Mouse (Mus musculus) thymus, adult 2 months (tissue): ENCODE measurements at regions not wholly inside any gene's neighbourhood (a gene's known extent, or its start where the extent isn't known, plus 50 kb on each side); places are given as distances from the start of the nearest gene placed in this dataset.

Experiments
- DNase-seq: peaks from one replicate; pipeline ENCODE4 v3.0.0; 2021
- H3K27ac ChIP-seq: fragments of 200-500 bp; 2 replicates; pipeline ENCODE4 v1.5.1; 2012; ENCODE audit warnings: low read length, control low read depth; ENCODE audit not compliant: control insufficient read depth, insufficient read depth
- H3K27me3 ChIP-seq: fragments of 200-500 bp; 2 replicates; pipeline ENCODE4 v1.6.1; 2012; ENCODE audit warnings: mild to moderate bottlenecking, low read length, moderate library complexity, mixed read lengths; ENCODE audit not compliant: control insufficient read depth, insufficient read depth
- H3K36me3 ChIP-seq: fragments of 200-500 bp; 2 replicates; pipeline ENCODE4 v1.6.1; 2012; ENCODE audit warnings: mild to moderate bottlenecking, low read length, moderate library complexity; ENCODE audit not compliant: control insufficient read depth, insufficient read depth
- H3K4me1 ChIP-seq: fragments of 200-500 bp; replicated peaks from 2 replicates; pipeline ENCODE4 v1.6.1; 2012; ENCODE audit warnings: low read length; ENCODE audit not compliant: control insufficient read depth, insufficient read depth
- H3K4me3 ChIP-seq: fragments of 200-500 bp; 2 replicates; pipeline ENCODE4 v1.5.1; 2012; ENCODE audit warnings: mild to moderate bottlenecking, low read length, control low read depth, moderate library complexity; ENCODE audit not compliant: control insufficient read depth, insufficient read depth
- CTCF ChIP-seq: fragments of 200-500 bp; IDR thresholded peaks from 2 replicates; pipeline ENCODE4 v1.5.1; 2012; ENCODE audit warnings: mild to moderate bottlenecking, control low read depth, low read length, moderate library complexity, borderline replicate concordance; ENCODE audit not compliant: control insufficient read depth, poor library complexity, insufficient read depth; ENCODE audit errors: extremely low read depth
- POLR2A ChIP-seq: fragments of 200-500 bp; IDR thresholded peaks from 2 replicates; pipeline ENCODE4 v1.6.1; 2012; ENCODE audit warnings: mild to moderate bottlenecking, low read length, control low read depth, moderate library complexity; ENCODE audit not compliant: control insufficient read depth, poor library complexity, insufficient read depth; ENCODE audit errors: extremely low read depth
- WGBS: fragments of 180-500 bp; shearing (Covaris S2); methylation state at CpG from one replicate; pipeline ENCODE4 v1.1.7; 2018; 5-methylcytosine and 5-hydroxymethylcytosine counted together

DNA sequence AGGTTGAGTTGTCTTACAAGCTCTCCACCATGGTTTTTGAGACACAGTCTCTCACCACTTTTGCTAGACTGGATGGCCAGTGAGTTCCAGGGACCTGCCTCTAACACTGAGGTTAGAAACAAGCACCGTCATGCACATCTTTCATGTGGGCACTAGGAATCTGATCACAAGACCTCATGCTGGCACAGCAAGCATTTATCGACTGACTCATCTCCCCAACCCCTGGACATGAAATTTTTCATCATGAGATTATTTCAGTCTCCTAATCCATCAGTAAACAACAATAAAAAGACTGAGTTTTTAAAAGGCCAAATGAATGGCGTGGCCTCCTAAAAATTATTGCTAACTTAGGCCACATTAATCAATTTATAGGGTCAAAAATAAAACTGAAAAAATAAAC, 210.0 kb upstream of the Zmiz1 start:
- Histone ChIP-seq H3K4me1 (peaks cover 2% of the 10 kb centered on the region; the same call in 1 of the 2 replicates), H3K36me3 (no peaks in the 10 kb centered on the region), H3K27me3 (no peaks in the 10 kb centered on the region), H3K27ac (no peak overlapping the region), H3K4me3 (no peak overlapping the region)
- DNase-seq, result no peak
- 76% methylated on average over 3 of the region's 3 CpGs for WGBS
- no peak for TF ChIP-seq CTCF

DNA sequence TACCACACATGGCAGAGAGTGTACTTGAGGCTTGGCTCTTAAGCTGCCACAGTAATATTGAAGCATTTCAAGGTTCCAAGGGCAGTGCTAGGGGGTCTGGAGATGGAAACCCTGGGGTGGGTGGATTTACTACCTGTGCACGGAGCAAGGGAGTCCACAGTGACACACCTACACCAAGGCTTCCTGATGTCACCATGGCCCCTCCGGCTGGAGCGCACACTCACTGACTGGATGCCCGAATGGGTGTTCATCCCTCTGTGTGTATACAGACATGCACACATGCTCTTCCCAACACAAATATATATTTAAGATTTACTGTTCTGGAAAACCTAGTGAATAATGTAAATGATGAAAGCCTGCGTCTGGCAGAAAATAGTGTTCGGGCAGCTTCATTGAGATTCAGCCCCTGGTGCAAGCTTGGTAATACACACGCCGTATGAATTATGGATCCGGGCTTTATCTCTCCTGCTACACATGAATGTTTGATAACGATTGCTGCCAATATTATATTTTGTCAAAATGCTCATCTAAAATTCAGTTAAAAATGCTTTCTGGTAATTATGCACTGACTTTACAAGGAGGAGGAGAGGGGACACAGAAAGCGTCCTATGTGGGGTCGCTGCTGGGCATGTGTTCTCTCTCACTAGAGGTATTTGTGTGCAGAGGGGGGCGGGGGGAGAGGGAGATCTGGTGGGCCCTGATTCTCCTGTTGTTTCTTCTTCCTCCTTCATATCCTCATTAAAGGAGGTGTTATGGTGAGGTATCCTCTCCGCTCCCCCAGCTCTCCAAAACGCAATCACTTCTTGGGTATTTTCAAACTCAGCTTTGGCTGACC, 205.8 kb upstream of the Zmiz1 start:
- TF ChIP-seq POLR2A, result no peak
- no peak for TF ChIP-seq CTCF
- Histone ChIP-seq H3K27me3 (no peaks in the 10 kb centered on the region), H3K27ac (no peak overlapping the region), H3K36me3 (no peaks in the 10 kb centered on the region), H3K4me3 (no peak overlapping the region), H3K4me1 (no peaks in the 10 kb centered on the region)
- WGBS, result 95% methylated on average over 15 of the region's 15 CpGs
- no peak for DNase-seq

DNA sequence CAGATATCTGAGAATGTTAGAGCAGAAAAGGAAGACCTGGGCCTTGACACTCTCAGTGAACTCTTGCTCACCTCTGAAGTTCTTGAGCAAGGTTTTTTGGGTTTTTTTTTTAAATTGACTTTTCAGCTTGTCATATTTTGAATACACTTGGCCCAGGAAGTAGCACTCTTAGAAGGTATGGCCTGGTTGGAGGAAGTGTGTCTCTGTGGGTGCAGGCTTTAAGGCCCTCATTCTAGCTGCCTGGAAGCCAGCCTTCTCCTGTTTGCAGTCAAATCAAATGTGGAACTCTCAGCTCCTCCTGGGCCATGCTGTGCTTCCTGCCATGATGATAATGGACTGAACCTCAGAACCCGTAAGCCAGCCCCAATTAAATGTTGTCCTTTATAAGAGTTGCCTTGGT, 195.9 kb upstream of the Zmiz1 start:
- peaks cover 7% of the 10 kb centered on the region for H3K4me1 ChIP-seq
- 95% methylated on average over 1 of the region's 1 CpGs for WGBS
- H3K36me3 ChIP-seq, result no peaks in the 10 kb centered on the region
- no peaks in the 10 kb centered on the region for H3K27me3 ChIP-seq
- DNase-seq, result peak; percentile 25
- peak overlapping the region; percentile 71 for H3K27ac ChIP-seq
- no peak for TF ChIP-seq CTCF
- TF ChIP-seq POLR2A, result no peak
- no peak overlapping the region for H3K4me3 ChIP-seq

DNA sequence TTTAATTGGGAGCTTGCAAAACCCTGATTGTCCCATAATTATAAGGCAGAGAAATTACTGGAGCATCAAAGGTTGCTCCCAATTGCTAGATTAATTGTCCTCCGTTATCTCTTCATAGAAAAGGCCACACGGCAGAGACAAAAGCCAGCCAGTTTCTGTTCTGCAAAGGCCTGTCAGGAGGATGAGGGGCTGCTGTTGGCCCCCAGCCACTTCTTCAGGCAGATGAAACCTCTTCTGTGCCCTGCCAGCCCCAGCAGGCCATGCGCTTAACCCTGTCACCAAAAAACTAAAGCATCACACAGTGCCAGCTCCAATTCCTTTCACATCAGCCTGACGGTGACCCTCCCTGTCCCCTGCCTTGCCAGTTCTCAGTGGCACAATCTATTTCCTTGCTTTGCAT, 192.1 kb upstream of the Zmiz1 start:
- H3K27ac ChIP-seq, result no peak overlapping the region

DNA sequence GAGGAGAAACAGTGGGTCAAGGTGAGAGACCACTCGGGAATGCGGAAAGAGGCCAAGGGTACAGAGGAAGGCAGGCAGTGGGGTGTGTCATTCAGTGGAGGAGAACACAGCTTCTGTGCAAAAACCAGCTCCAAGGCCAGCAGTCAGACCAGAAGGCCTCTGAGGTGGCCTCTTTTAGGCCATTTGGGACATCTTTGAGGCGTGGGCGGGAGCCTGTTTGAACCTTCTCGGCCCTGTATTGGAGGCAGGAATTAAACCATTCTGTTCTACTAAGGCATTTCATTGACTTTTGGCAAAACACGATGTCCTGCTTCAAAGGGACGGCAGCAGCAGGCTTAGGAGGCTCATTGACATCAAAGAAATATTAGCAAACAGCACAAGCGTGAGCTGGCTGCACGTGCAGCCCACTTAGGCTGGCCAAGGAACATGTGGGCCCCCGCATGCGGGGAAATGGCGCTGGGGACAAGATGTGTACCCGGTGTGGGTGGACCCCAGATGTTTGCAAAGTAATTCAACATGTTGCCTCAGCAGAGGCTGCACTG, 190.8 kb upstream of the Zmiz1 start:
- H3K27ac ChIP-seq, result no peak overlapping the region
- no peaks in the 10 kb centered on the region for H3K27me3 ChIP-seq
- no peak for DNase-seq
- no peaks in the 10 kb centered on the region for H3K36me3 ChIP-seq
- H3K4me3 ChIP-seq, result no peak overlapping the region
- H3K4me1 ChIP-seq, result peaks cover 11% of the 10 kb centered on the region
- WGBS, result 95% methylated on average over 13 of the region's 13 CpGs
- TF ChIP-seq CTCF, result no peak
- TF ChIP-seq POLR2A, result no peak

More for the DNA sequence above, 192.1 kb upstream of the Zmiz1 start:
- no peak for DNase-seq
- H3K36me3 ChIP-seq, result no peaks in the 10 kb centered on the region
- 95% methylated on average over 4 of the region's 4 CpGs for WGBS
- TF ChIP-seq CTCF, result no peak
- TF ChIP-seq POLR2A, result no peak
- no peaks in the 10 kb centered on the region for H3K27me3 ChIP-seq
- H3K4me1 ChIP-seq, result peaks cover 7% of the 10 kb centered on the region
- H3K4me3 ChIP-seq, result no peak overlapping the region

DNA sequence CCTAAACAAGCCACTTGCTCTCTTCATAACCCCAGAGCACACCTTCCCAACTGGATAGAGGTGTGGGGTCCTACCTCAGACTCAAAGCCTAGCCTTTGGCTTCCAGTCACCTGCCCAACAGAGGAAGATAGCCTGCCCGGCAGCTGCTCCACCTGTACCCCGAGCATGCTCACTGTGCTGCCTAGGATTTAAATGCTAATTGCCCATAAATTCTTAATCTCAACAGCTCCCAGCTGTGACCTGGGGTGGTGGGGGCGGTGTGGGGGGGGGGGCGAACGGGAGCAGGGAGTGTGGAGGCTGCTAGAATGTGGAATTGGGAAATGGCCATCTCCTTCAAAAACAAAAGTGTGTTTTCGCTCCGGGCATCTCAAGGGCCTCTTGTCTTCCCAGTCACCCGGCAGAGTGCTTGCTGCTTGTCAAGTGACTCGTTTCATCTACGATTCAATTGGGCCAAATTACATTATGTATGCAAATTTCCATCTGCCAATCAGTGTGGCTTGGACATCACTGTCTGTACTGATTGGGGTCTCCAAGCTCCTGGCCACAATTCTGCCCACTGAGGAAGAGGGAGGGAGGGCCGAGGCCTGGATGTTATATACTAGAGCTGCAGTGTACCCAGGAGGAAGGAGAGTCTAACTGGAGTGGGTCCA, 188.6 kb upstream of the Zmiz1 start:
- DNase-seq, result no peak
- peaks cover 11% of the 10 kb centered on the region for H3K4me1 ChIP-seq
- no peaks in the 10 kb centered on the region for H3K36me3 ChIP-seq
- 92% methylated on average over 11 of the region's 11 CpGs for WGBS
- H3K27ac ChIP-seq, result no peak overlapping the region
- TF ChIP-seq POLR2A (no peak), CTCF (no peak)
- no peak overlapping the region for H3K4me3 ChIP-seq
- no peaks in the 10 kb centered on the region for H3K27me3 ChIP-seq
